Comparison of ENCODE assay signal across 8 mouse cellular contexts in the genomic region with DNA sequence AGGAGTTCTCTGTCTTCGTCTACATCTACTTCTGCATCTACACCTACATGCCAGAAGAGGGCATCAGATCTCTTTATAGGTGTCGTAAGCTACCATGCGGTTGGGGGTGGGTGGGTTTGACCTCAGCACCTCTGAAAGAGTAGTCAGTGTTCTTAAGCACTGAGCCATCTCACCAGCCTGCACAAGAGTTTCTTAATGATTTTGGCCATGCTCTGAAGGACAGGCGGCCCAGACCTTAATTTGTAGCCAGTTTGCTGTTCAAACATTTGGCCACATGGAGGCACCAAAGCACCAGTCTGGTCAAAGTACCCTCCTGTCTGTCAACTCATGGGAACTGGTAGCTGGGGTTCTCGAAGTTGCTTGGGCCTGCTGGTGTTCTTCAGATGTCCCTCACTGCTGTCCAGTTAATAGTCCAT. TPM values are rescaled to one million over a fixed set of nuclear protein-coding genes. Genes with fewer than 3 reads are reported as not detected.
DNase-seq lines count a peak whose midpoint lies in the region; ATAC-seq and TF ChIP-seq lines count a peak whose summit lies in the region.

No protein-coding gene starts in this region.

- H3K9ac ChIP-seq in forebrain, embryonic 13.5 days, result no peak overlapping the region
- no peak overlapping the region for H3K9ac ChIP-seq in liver, embryonic 15.5 days
- H3K9ac ChIP-seq in neural tube, embryonic 11.5 days (ENCODE audit: low read length), result no peak overlapping the region
- H3K9ac ChIP-seq in stomach, embryonic 15.5 days, result no peak overlapping the region

- TF ChIP-seq CTCF in E14TG2a.4 (conservative IDR thresholded peaks at IDR 0.05; ENCODE audit: low read length), result peak; percentile 89

- H3K4me1 ChIP-seq in E14TG2a.4 (replicated peaks; ENCODE audit: low read depth, low read length), result no peaks in the 10 kb centered on the region
- H3K4me1 ChIP-seq in forebrain, embryonic 13.5 days, result no peaks in the 10 kb centered on the region
- H3K4me1 ChIP-seq in liver, embryonic 15.5 days (replicated peaks), result 0 out of 2 replicates have a peak, but pooled peaks cover 8% of the 10 kb centered on the region
- H3K4me1 ChIP-seq in neural tube, embryonic 11.5 days (ENCODE audit: control insufficient read depth, insufficient read depth, low read length), result no peaks in the 10 kb centered on the region
- no peaks in the 10 kb centered on the region for H3K4me1 ChIP-seq in stomach, embryonic 15.5 days

- 12% methylated on average over 5 of the region's 5 CpGs for WGBS in forebrain, embryonic 13.5 days
- WGBS in liver, embryonic 15.5 days (ENCODE audit: insufficient replicate concordance), result 6% methylated on average over 5 of the region's 5 CpGs
- WGBS in neural tube, embryonic 11.5 days, result 21% methylated on average over 5 of the region's 5 CpGs
- 12% methylated on average over 5 of the region's 5 CpGs for WGBS in stomach, embryonic 15.5 days

- H3K4me3 ChIP-seq in E14TG2a.4 (replicated peaks; ENCODE audit: low read length), result no peak overlapping the region
- no peak overlapping the region for H3K4me3 ChIP-seq in forebrain, embryonic 13.5 days
- no peak overlapping the region for H3K4me3 ChIP-seq in liver, embryonic 15.5 days (replicated peaks)
- H3K4me3 ChIP-seq in neural tube, embryonic 11.5 days (ENCODE audit: low read depth, low read length), result no peak overlapping the region
- H3K4me3 ChIP-seq in stomach, embryonic 15.5 days (replicated peaks), result no peak overlapping the region

- peak overlapping the region; percentile 41 for H3K4me2 ChIP-seq in forebrain, embryonic 13.5 days
- H3K4me2 ChIP-seq in liver, embryonic 15.5 days, result peak overlapping the region; percentile 28; the same call in 1 of the 2 replicates
- no peak overlapping the region for H3K4me2 ChIP-seq in neural tube, embryonic 11.5 days (ENCODE audit: low read depth)
- H3K4me2 ChIP-seq in stomach, embryonic 15.5 days, result peak overlapping the region; percentile 45

- H3K27ac ChIP-seq in forebrain, embryonic 13.5 days, result no peak overlapping the region
- no peak overlapping the region for H3K27ac ChIP-seq in liver, embryonic 15.5 days (replicated peaks)
- no peak overlapping the region for H3K27ac ChIP-seq in neural tube, embryonic 11.5 days (ENCODE audit: low read depth, low read length)
- H3K27ac ChIP-seq in stomach, embryonic 15.5 days, result no peak overlapping the region

- DNase-seq in heart, postnatal 10 days, result peak; percentile 80 to 89
- DNase-seq in kidney, postnatal 36 days, result peak; percentile 78 to 87
- DNase-seq in neural tube, embryonic 11.5 days (ENCODE audit: low spot score), result peak; percentile 79

- H3K36me3 ChIP-seq in E14TG2a.4 (ENCODE audit: insufficient read depth, low read length), result no peaks in the 10 kb centered on the region
- H3K36me3 ChIP-seq in forebrain, embryonic 13.5 days (ENCODE audit: poor library complexity, severe bottlenecking), result no peaks in the 10 kb centered on the region
- H3K36me3 ChIP-seq in liver, embryonic 15.5 days (replicated peaks), result no peaks in the 10 kb centered on the region
- H3K36me3 ChIP-seq in neural tube, embryonic 11.5 days (ENCODE audit: control insufficient read depth, insufficient read depth, low read length), result no peaks in the 10 kb centered on the region
- H3K36me3 ChIP-seq in stomach, embryonic 15.5 days, result no peaks in the 10 kb centered on the region

- intact Hi-C loops in heart, postnatal 10 days (cut with DNase I), result loop anchor here (1.0 to 5.0 kb wide), 3 partner anchors 232 to 617 kb away; no protein-coding TSS in a partner anchor

- no peaks in the 10 kb centered on the region for H3K9me3 ChIP-seq in E14TG2a.4 (ENCODE audit: low read length)
- H3K9me3 ChIP-seq in forebrain, embryonic 13.5 days (replicated peaks), result no peaks in the 10 kb centered on the region
- H3K9me3 ChIP-seq in liver, embryonic 15.5 days (replicated peaks), result no peaks in the 10 kb centered on the region
- no peaks in the 10 kb centered on the region for H3K9me3 ChIP-seq in neural tube, embryonic 11.5 days (ENCODE audit: control insufficient read depth, low read length)
- no peaks in the 10 kb centered on the region for H3K9me3 ChIP-seq in stomach, embryonic 15.5 days

- peaks cover 3% of the 10 kb centered on the region; the same call in 1 of the 2 replicates for H3K27me3 ChIP-seq in E14TG2a.4 (ENCODE audit: insufficient read depth, low read length)
- no peaks in the 10 kb centered on the region for H3K27me3 ChIP-seq in forebrain, embryonic 13.5 days
- no peaks in the 10 kb centered on the region for H3K27me3 ChIP-seq in liver, embryonic 15.5 days
- no peaks in the 10 kb centered on the region for H3K27me3 ChIP-seq in neural tube, embryonic 11.5 days (ENCODE audit: control insufficient read depth, insufficient read depth, low read length)
- H3K27me3 ChIP-seq in stomach, embryonic 15.5 days (replicated peaks), result no peaks in the 10 kb centered on the region

- ATAC-seq in cerebellum, adult (ENCODE audit: insufficient number of reproducible peaks, low FRiP score, low TSS enrichment), result peak; percentile 74
- peak; percentile 84 for ATAC-seq in forebrain, embryonic 13.5 days
- ATAC-seq in liver, embryonic 15.5 days (ENCODE audit: insufficient read depth), result peak; percentile 38; the same call in 1 of the 2 replicates
- peak; percentile 83 for ATAC-seq in neural tube, embryonic 11.5 days (ENCODE audit: insufficient read depth, low FRiP score, low TSS enrichment)
- peak; percentile 74; the same call in 1 of the 2 replicates for ATAC-seq in stomach, embryonic 15.5 days (ENCODE audit: insufficient read depth, low FRiP score, low read depth)

RNA-seq across cellular contexts. Expression of a gene that starts 31.5 kb away (rescaled TPM):
- polyA plus RNA-seq in forebrain, embryonic 13.5 days (2015; fragmentation: Nextera tagmentation; extraction: Ambion mirVana), result 12.9 and 15.6 TPM in 2 replicates
- 1 to 10 TPM; 6.7 to 8.2 TPM for total RNA-seq in heart, postnatal 10 days (2021)
- polyA plus RNA-seq in liver, embryonic 15.5 days (2015; fragmentation: Nextera tagmentation; extraction: Ambion mirVana), result 3.5 and 3.9 TPM in 2 replicates
- 9.7 and 11.9 TPM in 2 replicates for polyA plus RNA-seq in neural tube, embryonic 11.5 days (2014; fragmentation: Nextera tagmentation; extraction: Ambion mirVana)
- 10.8 and 14.1 TPM in 2 replicates for polyA plus RNA-seq in stomach, embryonic 15.5 days (2015; fragmentation: Nextera tagmentation; extraction: Ambion mirVana)

RNA-seq across cellular contexts. Expression of a gene that starts 54.4 kb away (rescaled TPM):
- polyA plus RNA-seq in forebrain, embryonic 13.5 days (2015; fragmentation: Nextera tagmentation; extraction: Ambion mirVana), result 19.5 and 21.0 TPM in 2 replicates
- 10 to 100 TPM; 16.4 to 17.9 TPM for total RNA-seq in heart, postnatal 10 days (2021)
- polyA plus RNA-seq in liver, embryonic 15.5 days (2015; fragmentation: Nextera tagmentation; extraction: Ambion mirVana), result 3.1 and 4.0 TPM in 2 replicates
- polyA plus RNA-seq in neural tube, embryonic 11.5 days (2014; fragmentation: Nextera tagmentation; extraction: Ambion mirVana), result 22.7 and 23.4 TPM in 2 replicates
- 11.4 and 12.3 TPM in 2 replicates for polyA plus RNA-seq in stomach, embryonic 15.5 days (2015; fragmentation: Nextera tagmentation; extraction: Ambion mirVana)
